Mouse (Mus musculus) brain, embryonic 14.5 days (tissue): ENCODE measurements around the gene Tjp1.

Source experiments
- CTCF ChIP-seq: fragments of 200-500 bp; IDR thresholded peaks from 2 replicates; pipeline ENCODE4 v1.5.1; 2012; ENCODE audit warnings: inconsistent platforms, mild to moderate bottlenecking, moderate library complexity, borderline replicate concordance; ENCODE audit not compliant: insufficient read depth, insufficient read length; ENCODE audit errors: extremely low read depth
- POLR2A ChIP-seq: fragments of 200-500 bp; IDR thresholded peaks from 2 replicates; pipeline ENCODE4 v1.6.1; 2012; ENCODE audit warnings: mild to moderate bottlenecking, inconsistent platforms, borderline replicate concordance; ENCODE audit not compliant: poor library complexity, insufficient read depth, insufficient read length, severe bottlenecking; ENCODE audit errors: extremely low read depth

- TF ChIP-seq POLR2A = no peak
- TF ChIP-seq CTCF = no peak
Measured at GRCm38 (mm10) chr7:65470214-65470613, 57.4 kb downstream of the Tjp1 start.
